In the genomic region with DNA sequence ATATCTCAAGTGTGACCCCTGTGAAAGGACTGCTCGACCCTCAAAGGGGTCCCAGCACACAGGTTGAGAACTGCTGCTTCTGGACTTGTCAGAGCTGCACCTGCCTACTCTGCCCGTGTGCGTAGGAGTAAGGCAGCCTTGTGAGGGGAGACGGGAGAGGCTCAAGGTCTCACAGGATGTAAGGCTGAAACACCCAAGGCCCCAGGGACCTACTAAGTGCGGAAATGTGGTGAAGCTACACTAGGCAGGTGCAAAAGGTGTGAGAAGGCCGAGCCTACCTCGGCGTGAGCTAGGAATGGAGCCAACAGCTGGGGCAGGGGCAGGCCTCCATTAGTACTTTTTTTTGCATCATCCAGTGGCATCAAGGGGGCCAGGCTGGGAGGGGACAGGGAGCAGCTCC, we compare ENCODE assay signal across 8 mouse cellular contexts. TPM values are rescaled to one million over a fixed set of nuclear protein-coding genes. Genes with fewer than 3 reads are reported as not detected.
DNase-seq lines count a peak whose midpoint lies in the region; ATAC-seq and TF ChIP-seq lines count a peak whose summit lies in the region.

No protein-coding gene starts in this region.

- H3K9ac ChIP-seq in forebrain, postnatal 0 days, result no peak overlapping the region
- peak overlapping the region; percentile 60 for H3K9ac ChIP-seq in liver, postnatal 0 days (replicated peaks)
- H3K9ac ChIP-seq in stomach, embryonic 15.5 days, result no peak overlapping the region; the same call in 1 of the 2 replicates

- H3K27me3 ChIP-seq in forebrain, postnatal 0 days (ENCODE audit: insufficient read depth, low read length), result no peaks in the 10 kb centered on the region
- no peaks in the 10 kb centered on the region for H3K27me3 ChIP-seq in liver, postnatal 0 days (ENCODE audit: insufficient read depth, low read length)
- H3K27me3 ChIP-seq in stomach, embryonic 15.5 days (replicated peaks), result no peaks in the 10 kb centered on the region

- peaks cover 13% of the 10 kb centered on the region for H3K4me1 ChIP-seq in lung, adult 2 months (ENCODE audit: control insufficient read depth, insufficient read depth, low read length)
- H3K4me1 ChIP-seq in forebrain, postnatal 0 days (ENCODE audit: insufficient read depth), result peaks cover 5% of the 10 kb centered on the region; the same call in 1 of the 2 replicates
- peaks cover 40% of the 10 kb centered on the region for H3K4me1 ChIP-seq in liver, postnatal 0 days (ENCODE audit: insufficient read depth)
- H3K4me1 ChIP-seq in stomach, embryonic 15.5 days, result peaks cover 20% of the 10 kb centered on the region

- peak; percentile 26; the same call in 1 of the 2 replicates for TF ChIP-seq POLR2A in lung, adult 2 months (IDR thresholded peaks at IDR 0.05; ENCODE audit: borderline replicate concordance, extremely low read depth, low read depth, low read length)

- no peak overlapping the region for H3K4me2 ChIP-seq in forebrain, postnatal 0 days (ENCODE audit: low read depth)
- peak overlapping the region; percentile 80 for H3K4me2 ChIP-seq in liver, postnatal 0 days (ENCODE audit: low read depth, low read length)
- peak overlapping the region; percentile 78 for H3K4me2 ChIP-seq in stomach, embryonic 15.5 days

- no peak for DNase-seq in lung, adult 2 months
- DNase-seq in lung, adult 18-20 months, result no peak
- no peak for DNase-seq in forebrain, postnatal 0 days
- DNase-seq in liver, postnatal 0 days, result no peak
- no peak for DNase-seq in urinary bladder, postnatal 14 days (ENCODE audit: low spot score)
- DNase-seq in cerebellum, postnatal 14 days, result no peak
- no peak for DNase-seq in left cerebral cortex, postnatal 25 days (ENCODE audit: low spot score in 2 of 2)

- no peak for TF ChIP-seq EP300 in liver, postnatal 0 days (IDR thresholded peaks at IDR 0.05; ENCODE audit: low read depth)

- 0 out of 2 replicates have a peak overlapping the region, but pooled peaks have one; percentile 1 for H3K27ac ChIP-seq in forebrain, postnatal 0 days (ENCODE audit: low read depth, low read length)
- peak overlapping the region; percentile 84 for H3K27ac ChIP-seq in liver, postnatal 0 days (ENCODE audit: low read depth)
- H3K27ac ChIP-seq in stomach, embryonic 15.5 days, result peak overlapping the region; percentile 94

- intact Hi-C loops in left cerebral cortex, postnatal 25 days (cut with DNase I), result no loop called here

- H3K36me3 ChIP-seq in forebrain, postnatal 0 days (ENCODE audit: insufficient read depth), result peaks cover 33% of the 10 kb centered on the region
- peaks cover 27% of the 10 kb centered on the region for H3K36me3 ChIP-seq in liver, postnatal 0 days (replicated peaks; ENCODE audit: insufficient read depth, low read length)
- peaks cover 28% of the 10 kb centered on the region for H3K36me3 ChIP-seq in stomach, embryonic 15.5 days

- 31% methylated on average over 8 of the region's 8 CpGs for WGBS in lung, adult 2 months
- WGBS in forebrain, postnatal 0 days, result 83% methylated on average over 8 of the region's 8 CpGs
- 54% methylated on average over 8 of the region's 8 CpGs for WGBS in liver, postnatal 0 days (ENCODE audit: insufficient replicate concordance)
- 63% methylated on average over 8 of the region's 8 CpGs for WGBS in stomach, embryonic 15.5 days

- H3K9me3 ChIP-seq in forebrain, postnatal 0 days (ENCODE audit: low read length), result no peaks in the 10 kb centered on the region
- no peaks in the 10 kb centered on the region for H3K9me3 ChIP-seq in liver, postnatal 0 days (ENCODE audit: low read length)
- H3K9me3 ChIP-seq in stomach, embryonic 15.5 days, result no peaks in the 10 kb centered on the region

- TF ChIP-seq CTCF in lung, adult 2 months (IDR thresholded peaks at IDR 0.05; ENCODE audit: insufficient read depth, low read length), result no peak
- TF ChIP-seq CTCF in forebrain, postnatal 0 days (IDR thresholded peaks at IDR 0.05; ENCODE audit: low read depth), result no peak
- no peak for TF ChIP-seq CTCF in liver, postnatal 0 days (IDR thresholded peaks at IDR 0.05; ENCODE audit: low read depth)

- no peak for ATAC-seq in forebrain, postnatal 0 days
- ATAC-seq in liver, postnatal 0 days, result no peak
- ATAC-seq in stomach, embryonic 15.5 days (ENCODE audit: insufficient read depth, low FRiP score, low read depth), result no peak

- H3K4me3 ChIP-seq in lung, adult 2 months (replicated peaks; ENCODE audit: extremely low read depth, low read depth, low read length), result peak overlapping the region; percentile 88
- H3K4me3 ChIP-seq in forebrain, postnatal 0 days (ENCODE audit: low read depth, low read length), result no peak overlapping the region
- peak overlapping the region; percentile 54 for H3K4me3 ChIP-seq in liver, postnatal 0 days (ENCODE audit: low read depth, low read length)
- peak overlapping the region; percentile 62 for H3K4me3 ChIP-seq in stomach, embryonic 15.5 days (replicated peaks)

RNA-seq across cellular contexts. Expression of a gene that starts 1.2 kb away (rescaled TPM):
- polyA plus RNA-seq in lung, adult 2 months (2012; rRNA removed), result 163 and 214 TPM in 2 replicates
- total RNA-seq in forebrain, postnatal 0 days (2014; rRNA removed), result 16.6 and 18.3 TPM in 2 replicates
- polyA plus RNA-seq in forebrain, postnatal 0 days (2015; fragmentation: Nextera tagmentation; extraction: Ambion mirVana), result 14.6 and 19.6 TPM in 2 replicates
- polyA plus RNA-seq in liver, postnatal 0 days (2015; fragmentation: Nextera tagmentation; extraction: Ambion mirVana), result 14.1 and 15.3 TPM in 2 replicates
- 28.7 and 28.8 TPM in 2 replicates for polyA plus RNA-seq in stomach, embryonic 15.5 days (2015; fragmentation: Nextera tagmentation; extraction: Ambion mirVana)
- total RNA-seq in left cerebral cortex, postnatal 25 days (2021), result 10 to 100 TPM; 14.5 to 18.7 TPM

RNA-seq across cellular contexts. Expression of a gene that starts 25.0 kb away (rescaled TPM):
- 118 and 120 TPM in 2 replicates for polyA plus RNA-seq in lung, adult 2 months (2012; rRNA removed)
- 23.2 and 34.8 TPM in 2 replicates for total RNA-seq in forebrain, postnatal 0 days (2014; rRNA removed)
- polyA plus RNA-seq in forebrain, postnatal 0 days (2015; fragmentation: Nextera tagmentation; extraction: Ambion mirVana), result 26.8 and 32.3 TPM in 2 replicates
- polyA plus RNA-seq in liver, postnatal 0 days (2015; fragmentation: Nextera tagmentation; extraction: Ambion mirVana), result 21.3 and 22.6 TPM in 2 replicates
- 43.5 and 46.0 TPM in 2 replicates for polyA plus RNA-seq in stomach, embryonic 15.5 days (2015; fragmentation: Nextera tagmentation; extraction: Ambion mirVana)
- 10 to 100 TPM; 20.5 to 20.6 TPM for total RNA-seq in left cerebral cortex, postnatal 25 days (2021)

RNA-seq across cellular contexts. Expression of a gene that starts 26.2 kb away (rescaled TPM):
- 141 and 162 TPM in 2 replicates for polyA plus RNA-seq in lung, adult 2 months (2012; rRNA removed)
- 14.4 and 19.7 TPM in 2 replicates for total RNA-seq in forebrain, postnatal 0 days (2014; rRNA removed)
- 8.7 and 9.0 TPM in 2 replicates for polyA plus RNA-seq in forebrain, postnatal 0 days (2015; fragmentation: Nextera tagmentation; extraction: Ambion mirVana)
- 10.4 and 12.5 TPM in 2 replicates for polyA plus RNA-seq in liver, postnatal 0 days (2015; fragmentation: Nextera tagmentation; extraction: Ambion mirVana)
- polyA plus RNA-seq in stomach, embryonic 15.5 days (2015; fragmentation: Nextera tagmentation; extraction: Ambion mirVana), result 27.7 and 32.3 TPM in 2 replicates
- 10 to 100 TPM; 16.1 to 17.2 TPM for total RNA-seq in left cerebral cortex, postnatal 25 days (2021)

RNA-seq across cellular contexts. Expression of a gene that starts 26.4 kb away (rescaled TPM):
- polyA plus RNA-seq in lung, adult 2 months (2012; rRNA removed), result 156 and 166 TPM in 2 replicates
- total RNA-seq in forebrain, postnatal 0 days (2014; rRNA removed), result 57.4 and 67.1 TPM in 2 replicates
- polyA plus RNA-seq in forebrain, postnatal 0 days (2015; fragmentation: Nextera tagmentation; extraction: Ambion mirVana), result 10.2 and 17.2 TPM in 2 replicates
- polyA plus RNA-seq in liver, postnatal 0 days (2015; fragmentation: Nextera tagmentation; extraction: Ambion mirVana), result 5.2 and 5.6 TPM in 2 replicates
- polyA plus RNA-seq in stomach, embryonic 15.5 days (2015; fragmentation: Nextera tagmentation; extraction: Ambion mirVana), result 17.7 and 19.3 TPM in 2 replicates
- total RNA-seq in left cerebral cortex, postnatal 25 days (2021), result 10 to 100 TPM; 63.6 to 67.9 TPM

RNA-seq across cellular contexts. Expression of a gene that starts 41.9 kb away (rescaled TPM):
- polyA plus RNA-seq in lung, adult 2 months (2012; rRNA removed), result 2.0 and 4.6 TPM in 2 replicates
- total RNA-seq in forebrain, postnatal 0 days (2014; rRNA removed), result not detected in 2 replicates
- 0.17 TPM in 1 of 2 replicates, not detected in the other for polyA plus RNA-seq in forebrain, postnatal 0 days (2015; fragmentation: Nextera tagmentation; extraction: Ambion mirVana)
- 0.17 and 0.18 TPM in 2 replicates for polyA plus RNA-seq in liver, postnatal 0 days (2015; fragmentation: Nextera tagmentation; extraction: Ambion mirVana)
- 0.52 and 1.3 TPM in 2 replicates for polyA plus RNA-seq in stomach, embryonic 15.5 days (2015; fragmentation: Nextera tagmentation; extraction: Ambion mirVana)
- not detected for total RNA-seq in left cerebral cortex, postnatal 25 days (2021)

Comparison
In these comparisons a context has a peak if more than half of its experiments do, and no peak if none do; other contexts are left out.
1. H3K27ac ChIP-seq: peak in every context shown above with its lines; median percentile 94 in stomach, embryonic 15.5 days; 84 in liver, postnatal 0 days; 1 in forebrain, postnatal 0 days.